Mouse (Mus musculus) gastrocnemius, postnatal 36 days (tissue): ENCODE measurements around the gene Gm49368. TPM values are rescaled to one million over a fixed set of nuclear protein-coding genes. Genes with fewer than 3 reads are reported as not detected.
"Not testable (repeated sequence)": the region's sequence is repeated elsewhere in the genome, so short reads cannot be mapped to it uniquely, and the experiment has no call there.

Source experiments
- DNase-seq, 2 experiments: peaks; one replicate each; pipeline ENCODE4 v3.0.0; 2022
- intact Hi-C: fragments of 180-260 bp; cut with DNase I; formaldehyde crosslinking; loops from one replicate; pipeline ENCODE4 v1.15.1; 2025
- total RNA-seq, 2 experiments: library from RNA; stranded (reverse); gene quantifications; 2 replicates each; pipeline ENCODE4 v1.2.3; 2021

The Gm49368 gene
- total RNA-seq, 2 experiments from 2014 or later = 0.05 TPM; not detected in 1

GRCm38 (mm10) chr7:128119726-128120490 is 57.4 kb downstream of the Gm49368 start:
- no peak for DNase-seq
- intact Hi-C loops = no loop called here

- intact Hi-C loops = no loop called here
- no peak for DNase-seq
Observed at GRCm38 (mm10) chr7:128128741-128129720, 66.5 kb downstream of the Gm49368 start, which contains the start of gene Itgax. TSS of gene Itgax (plus strand) at chr7:128129547.

GRCm38 (mm10) chr7:128132148-128132547 is 69.7 kb downstream of the Gm49368 start:
- no peak for DNase-seq
- intact Hi-C loops = no loop called here

DNA sequence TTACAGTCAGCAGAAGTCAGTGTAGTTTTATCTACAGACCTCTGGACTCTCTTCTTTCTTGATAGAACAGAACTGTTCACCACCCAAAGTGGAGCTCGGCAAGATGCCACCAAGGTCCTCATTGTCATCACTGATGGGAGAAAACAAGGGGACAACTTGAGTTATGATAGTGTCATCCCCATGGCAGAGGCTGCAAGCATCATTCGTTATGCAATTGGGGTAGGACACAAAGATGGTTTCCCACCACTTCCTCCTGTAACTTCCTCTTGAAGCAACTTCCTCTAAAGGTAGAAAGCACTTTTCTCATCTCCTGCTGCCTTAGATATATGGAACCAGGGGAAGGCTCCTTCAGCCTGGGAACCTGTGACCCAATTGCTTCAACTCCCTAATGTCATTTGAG is 71.1 kb downstream of the Gm49368 start:
- intact Hi-C loops = no loop called here
- DNase-seq = no peak

- DNase-seq = no peak
- intact Hi-C loops = no loop called here
Observed at GRCm38 (mm10) chr7:128136927-128137326, 74.4 kb downstream of the Gm49368 start.

GRCm38 (mm10) chr7:128139611-128140010 is 77.1 kb downstream of the Gm49368 start:
- intact Hi-C loops = no loop called here
- no peak for DNase-seq

- DNase-seq = no peak
- intact Hi-C loops = no loop called here
Observed at GRCm38 (mm10) chr7:128150970-128151369, 88.5 kb downstream of the Gm49368 start.

GRCm38 (mm10) chr7:128154076-128154475 is 91.6 kb downstream of the Gm49368 start, which contains the start of gene Itgad:
TSS of gene Itgad (plus strand) at chr7:128154376.
- no peak for DNase-seq
- intact Hi-C loops = no loop called here

GRCm38 (mm10) chr7:128154924-128155323 is 92.4 kb downstream of the Gm49368 start:
- no peak for DNase-seq
- intact Hi-C loops = no loop called here

DNA sequence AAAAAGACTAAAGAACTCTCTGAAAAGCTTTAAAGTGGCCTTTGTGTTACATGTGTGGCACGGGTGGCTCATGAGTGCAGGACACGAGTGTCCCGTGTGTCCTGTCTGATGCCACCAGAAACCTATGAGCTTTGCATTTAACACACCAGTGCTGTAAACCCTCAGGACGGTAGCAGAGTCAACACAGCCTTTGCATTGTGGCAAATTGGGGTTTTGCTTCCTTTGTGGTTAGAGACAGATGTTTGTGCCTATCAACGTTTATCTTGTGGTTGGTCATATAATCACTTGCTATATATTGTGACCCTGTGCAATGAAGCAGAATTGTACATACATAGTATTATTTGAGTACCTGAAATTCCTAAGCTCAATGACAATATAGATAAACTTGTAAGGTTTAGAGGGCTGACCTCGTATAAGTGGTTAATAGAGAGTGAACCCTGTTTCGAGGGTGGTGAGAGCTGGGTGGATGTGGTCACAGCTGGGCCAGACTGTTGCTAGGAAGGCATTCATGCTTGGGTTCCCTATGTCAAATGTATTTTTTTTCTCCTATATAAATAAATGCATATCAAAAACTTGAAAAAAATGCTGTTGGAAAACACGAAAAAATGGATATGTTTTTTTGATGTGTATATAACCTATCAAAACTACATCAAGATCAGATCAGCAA is 96.3 kb downstream of the Gm49368 start:
- intact Hi-C loops, DNase-seq: not testable (repeated sequence)

- no peak for DNase-seq
- intact Hi-C loops = no loop called here
Observed at GRCm38 (mm10) chr7:128164001-128164400, 101.5 kb downstream of the Gm49368 start.

GRCm38 (mm10) chr7:128166391-128166790 is 103.9 kb downstream of the Gm49368 start:
- intact Hi-C loops = no loop called here
- DNase-seq = no peak

DNA sequence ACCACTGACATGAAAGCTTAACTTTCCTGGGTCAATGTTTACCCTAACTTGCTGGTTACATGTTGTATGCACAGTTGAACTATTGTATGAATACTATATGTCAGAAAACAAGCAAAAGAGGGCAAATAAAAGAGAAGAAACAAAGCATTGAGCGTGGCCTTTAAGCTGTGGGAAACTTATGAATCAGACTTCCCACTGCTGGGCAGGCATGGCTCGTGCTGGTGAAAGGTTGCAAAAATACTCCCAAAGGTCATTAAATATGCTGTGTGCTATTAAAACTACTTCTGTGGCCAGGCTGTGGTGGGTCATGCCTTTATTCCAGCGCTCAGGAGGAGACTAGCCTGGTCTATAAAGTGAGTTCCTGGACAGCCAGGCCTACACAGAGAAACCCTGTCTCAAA is 107.5 kb downstream of the Gm49368 start:
- intact Hi-C loops = no loop called here

More for the DNA sequence above, 107.5 kb downstream of the Gm49368 start:
- DNase-seq = no peak

Other genes starting within 250 kb of the Gm49368 start
- 10 to 100 TPM; 43.0 to 47.4 TPM for gene Stx4a, start 238.4 kb upstream of the Gm49368 start, total RNA-seq
- 1 to 10 TPM in 1 of 2 experiments, under 1 TPM in 1; 0.64 to 1.1 TPM for gene Stx1b, start 238.1 kb upstream of the Gm49368 start, total RNA-seq
- 10 to 100 TPM; 10.4 to 12.7 TPM for gene Zfp646, start 186.5 kb upstream of the Gm49368 start, total RNA-seq
- gene Zfp668, start 185.9 kb upstream of the Gm49368 start, total RNA-seq = 1 to 10 TPM; 2.4 to 3.6 TPM
- 1 to 10 TPM; 1.5 to 1.7 TPM for gene Prss53, start 171.7 kb upstream of the Gm49368 start, total RNA-seq
- not detected for gene Gm21974, start 167.2 kb upstream of the Gm49368 start, total RNA-seq
- gene Vkorc1, start 167.1 kb upstream of the Gm49368 start, total RNA-seq = 10 to 100 TPM; 10.6 to 12.2 TPM
- gene Bckdk, start 158.6 kb upstream of the Gm49368 start, total RNA-seq = 100 to 1,000 TPM; 155 TPM
- 10 to 100 TPM; 20.7 to 20.9 TPM for gene Kat8, start 150.2 kb upstream of the Gm49368 start, total RNA-seq
- not detected for gene Prss8, start 132.6 kb upstream of the Gm49368 start, total RNA-seq
- 1 to 10 TPM; 6.5 to 7.2 TPM for gene Prss36, start 116.0 kb upstream of the Gm49368 start, total RNA-seq
- 10 to 100 TPM; 60.9 to 92.2 TPM for gene Fus, start 95.2 kb upstream of the Gm49368 start, total RNA-seq
- gene Pycard, start 68.8 kb upstream of the Gm49368 start, total RNA-seq = 1 to 10 TPM; 1.2 to 1.6 TPM
- gene Trim72, start 58.7 kb upstream of the Gm49368 start, total RNA-seq = 100 to 1,000 TPM; 200 to 226 TPM
- gene Itgam, start within 50 bp of the Gm49368 start, total RNA-seq = 1 to 10 TPM; 1.6 TPM
- under 1 TPM; 0.15 to 0.67 TPM for gene Itgax, start 66.9 kb downstream of the Gm49368 start, total RNA-seq
- not detected for gene Itgad, start 91.7 kb downstream of the Gm49368 start, total RNA-seq
- gene Cox6a2, start 143.7 kb downstream of the Gm49368 start, total RNA-seq = 1,000 to 10,000 TPM; 1,297 to 1,662 TPM
- gene Armc5, start 174.7 kb downstream of the Gm49368 start, total RNA-seq = 1 to 10 TPM; 8.0 to 8.5 TPM
- 1 to 10 TPM; 1.4 to 1.7 TPM for gene 9130023H24Rik, start 175.3 kb downstream of the Gm49368 start, total RNA-seq
- gene Tgfb1i1, start 184.1 kb downstream of the Gm49368 start, total RNA-seq = 1 to 10 TPM; 5.3 to 6.1 TPM
- not detected for gene Slc5a2, start 203.0 kb downstream of the Gm49368 start, total RNA-seq
- gene BC017158, start 235.5 kb downstream of the Gm49368 start, total RNA-seq = 1 to 10 TPM; 2.5 to 2.6 TPM